Mouse (Mus musculus) heart, postnatal 0 days (tissue): ENCODE measurements around the gene Vim.

ENCODE experiments used
- CTCF ChIP-seq: IDR thresholded peaks from 2 replicates; pipeline ENCODE4 v1.5.1; 2016; ENCODE audit warnings: antibody characterized with exemption, control low read depth, low read depth
- EP300 ChIP-seq: IDR thresholded peaks from 2 replicates; pipeline ENCODE4 v1.6.1; 2016; ENCODE audit warnings: antibody characterized with exemption, low read depth

GRCm38 (mm10) chr2:13603093-13603492 lies 29.4 kb downstream of the Vim start:
- TF ChIP-seq CTCF, result no peak
- TF ChIP-seq EP300, result no peak
